Mouse (Mus musculus) lung, adult 2 months (tissue): ENCODE data around the gene Grik4. TPM values are rescaled to one million over a fixed set of nuclear protein-coding genes. Genes with fewer than 3 reads are reported as not detected.

Experiments
- DNase-seq: peaks from one replicate; pipeline ENCODE4 v3.0.0; 2022
- H3K4me1 ChIP-seq: fragments of 200-500 bp; 2 replicates; pipeline ENCODE4 v1.6.1; 2011; ENCODE audit warnings: low read length; ENCODE audit not compliant: control insufficient read depth, insufficient read depth
- H3K4me3 ChIP-seq: fragments of 200-500 bp; replicated peaks from 2 replicates; pipeline ENCODE3; 2011; ENCODE audit warnings: low read depth, mild to moderate bottlenecking, control low read depth, low read length; ENCODE audit errors: extremely low read depth
- CTCF ChIP-seq: fragments of 200-500 bp; IDR thresholded peaks from 2 replicates; pipeline ENCODE4 v1.5.1; 2011; ENCODE audit warnings: mild to moderate bottlenecking, low read length, control low read depth; ENCODE audit not compliant: insufficient read depth
- POLR2A ChIP-seq: fragments of 200-500 bp; IDR thresholded peaks from 2 replicates; pipeline ENCODE4 v1.6.1; 2011; ENCODE audit warnings: low read depth, mild to moderate bottlenecking, control low read depth, low read length, borderline replicate concordance; ENCODE audit errors: extremely low read depth
- WGBS: fragments of 180-500 bp; shearing (Covaris S2); methylation state at CpG from one replicate; pipeline ENCODE4 v1.1.7; 2018; 5-methylcytosine and 5-hydroxymethylcytosine counted together
- polyA plus RNA-seq: library from polyadenylated mRNA; depleted of rRNA; stranded (reverse); fragments of >200 nt; gene quantifications from 2 replicates; pipeline ENCODE4 v1.2.3, GENCODE M21; 2012

The Grik4 gene
- polyA plus RNA-seq, 1 experiment: 0.93 TPM

DNA sequence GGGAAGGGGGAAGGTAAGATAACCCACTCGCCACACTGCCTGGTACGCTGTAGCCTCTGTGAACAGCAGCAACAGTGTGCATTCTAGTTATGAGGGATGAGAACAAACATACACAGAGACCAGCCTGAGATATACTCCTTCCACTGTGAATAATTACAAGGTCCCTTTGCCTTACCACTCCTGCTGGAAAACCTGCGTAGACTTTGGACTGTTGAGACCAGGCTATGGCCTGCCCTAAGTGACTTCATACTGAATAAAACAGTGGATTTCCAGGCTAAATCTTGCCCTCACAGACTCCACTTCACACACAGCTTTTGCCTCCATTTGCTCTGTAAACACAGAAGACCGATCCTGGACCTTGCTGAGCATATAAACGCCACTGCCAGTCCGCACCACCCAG is 94.2 kb downstream of the Grik4 start:
- TF ChIP-seq POLR2A (no peak), CTCF (no peak)
- no peak overlapping the region for H3K4me3 ChIP-seq
- WGBS: 75% methylated on average over 6 of the region's 6 CpGs
- no peaks in the 10 kb centered on the region for H3K4me1 ChIP-seq
- no peak for DNase-seq

DNA sequence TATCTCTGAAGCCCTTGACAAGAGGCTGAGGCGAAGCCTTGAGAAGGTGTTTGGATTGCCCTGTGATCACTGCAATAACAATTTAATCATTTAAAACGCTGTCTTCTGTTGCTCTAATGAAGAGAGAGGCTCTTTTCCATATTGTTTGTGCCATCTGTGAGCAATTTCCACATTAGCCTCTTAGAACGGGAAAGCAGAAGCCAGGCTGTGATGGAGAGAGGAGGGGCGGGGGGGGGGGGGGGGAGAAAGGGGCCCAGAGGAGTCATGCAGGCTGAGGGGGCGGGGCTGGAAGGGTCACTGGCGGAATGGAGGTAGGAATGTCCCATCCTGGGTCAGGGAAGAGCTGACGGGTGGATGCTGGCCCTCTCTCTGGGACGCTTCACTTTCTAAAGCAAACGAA is 96.2 kb downstream of the Grik4 start:
- TF ChIP-seq CTCF: no peak
- no peak for TF ChIP-seq POLR2A
- no peak for DNase-seq
- no peaks in the 10 kb centered on the region for H3K4me1 ChIP-seq
- 52% methylated on average over 7 of the region's 9 CpGs for WGBS
- H3K4me3 ChIP-seq: no peak overlapping the region

GRCm38 (mm10) chr9:42846676-42847425 is 97.4 kb downstream of the Grik4 start:
- Histone ChIP-seq H3K4me1 (no peaks in the 10 kb centered on the region), H3K4me3 (no peak overlapping the region)
- TF ChIP-seq CTCF (no peak), POLR2A (no peak)
- no peak for DNase-seq
- WGBS: 84% methylated on average over 10 of the region's 10 CpGs

DNA sequence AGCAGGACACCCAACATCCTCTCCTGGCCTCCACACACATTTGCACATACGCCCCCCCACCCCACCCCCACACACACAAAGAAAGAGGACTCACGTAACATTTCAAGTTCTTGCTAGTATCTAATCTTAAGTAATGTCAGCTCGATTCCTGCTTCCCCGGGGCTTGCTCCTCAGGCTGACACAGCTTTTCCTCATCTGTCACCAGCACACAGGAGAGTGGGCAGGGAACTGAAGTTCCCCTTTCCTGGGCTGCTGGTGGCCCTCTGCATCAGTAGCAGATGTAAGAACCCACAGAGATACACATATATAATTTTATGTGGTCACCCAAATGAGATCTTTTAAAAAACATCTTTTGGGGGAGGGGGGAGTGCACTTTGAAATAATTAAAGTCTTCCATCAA is 98.2 kb downstream of the Grik4 start:
- no peaks in the 10 kb centered on the region for H3K4me1 ChIP-seq
- H3K4me3 ChIP-seq: no peak overlapping the region
- 59% methylated on average over 4 of the region's 4 CpGs for WGBS
- DNase-seq: no peak
- TF ChIP-seq POLR2A (no peak), CTCF (no peak)

DNA sequence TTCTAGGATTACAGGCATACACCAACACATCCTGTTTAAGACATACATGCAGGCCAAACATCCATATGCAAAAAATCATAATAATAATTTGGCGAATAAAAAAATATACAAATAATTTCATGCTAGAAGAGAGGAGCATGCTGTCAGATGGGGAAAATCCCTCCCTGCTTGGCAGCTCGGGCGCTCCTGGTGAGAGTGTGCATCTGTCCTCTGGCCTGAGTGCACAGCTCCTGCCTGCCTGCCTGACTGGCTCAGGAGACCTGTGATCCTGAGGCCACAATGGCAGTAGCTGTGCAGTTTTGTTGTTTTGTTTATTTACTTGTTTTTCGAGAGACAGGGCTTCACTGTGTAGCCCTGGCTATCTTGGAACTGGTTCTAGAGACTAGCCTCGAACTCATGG is 100.0 kb downstream of the Grik4 start:
- Histone ChIP-seq H3K4me3 (no peak overlapping the region), H3K4me1 (no peaks in the 10 kb centered on the region)
- DNase-seq: no peak
- TF ChIP-seq POLR2A (no peak), CTCF (no peak)
- 83% methylated on average over 5 of the region's 5 CpGs for whole genome bisulfite sequencing

DNA sequence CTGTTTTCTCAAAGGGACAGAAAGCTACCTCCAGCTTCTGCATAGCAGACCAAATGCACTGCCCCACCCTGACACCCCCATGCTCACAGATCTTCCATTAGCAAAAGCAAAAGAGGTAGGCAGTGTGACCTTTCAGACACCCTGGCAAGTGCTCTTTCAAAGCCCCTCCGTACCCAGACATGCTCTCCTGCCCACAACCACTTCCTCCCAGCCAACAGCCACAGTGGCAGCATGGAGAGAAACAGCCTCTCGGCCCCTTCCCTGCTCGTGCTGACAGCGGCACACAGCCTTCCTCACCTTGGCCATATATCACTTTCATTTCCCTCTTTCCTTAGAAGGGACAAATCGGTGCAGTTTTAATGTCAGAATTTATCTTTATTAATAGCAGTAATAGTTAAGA is 106.0 kb downstream of the Grik4 start:
- TF ChIP-seq POLR2A (no peak), CTCF (no peak)
- no peaks in the 10 kb centered on the region for H3K4me1 ChIP-seq
- H3K4me3 ChIP-seq: no peak overlapping the region
- DNase-seq: no peak
- 72% methylated on average over 5 of the region's 5 CpGs for WGBS

DNA sequence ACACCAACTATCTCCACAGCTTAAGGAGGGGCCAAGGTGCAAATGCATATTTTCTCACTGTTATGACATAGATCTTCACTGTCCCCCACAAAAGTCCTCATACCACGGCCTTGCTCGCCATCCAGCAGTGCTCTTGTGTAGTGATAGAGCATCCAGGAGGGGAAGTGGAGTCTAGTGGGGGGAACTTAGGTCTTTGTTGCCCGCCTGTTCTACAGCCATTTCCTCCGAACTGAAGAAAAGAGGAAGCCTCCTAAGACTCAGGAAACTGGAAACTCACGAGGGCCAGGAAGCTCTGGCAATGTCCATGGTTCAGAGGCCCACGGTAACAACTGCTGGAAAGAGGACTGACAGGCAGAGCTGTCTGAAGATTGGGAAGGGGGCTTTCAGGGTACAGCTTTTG is 106.8 kb downstream of the Grik4 start:
- no peak for DNase-seq
- Histone ChIP-seq H3K4me3 (no peak overlapping the region), H3K4me1 (no peaks in the 10 kb centered on the region)
- 45% methylated on average over 6 of the region's 6 CpGs for WGBS
- TF ChIP-seq CTCF (no peak), POLR2A (no peak)

- Histone ChIP-seq H3K4me3 (no peak overlapping the region), H3K4me1 (no peaks in the 10 kb centered on the region)
- DNase-seq: no peak
- 78% methylated on average over 6 of the region's 6 CpGs for WGBS
- TF ChIP-seq POLR2A: no peak
- no peak for TF ChIP-seq CTCF
Measured at GRCm38 (mm10) chr9:42831558-42831957, 112.7 kb downstream of the Grik4 start.

DNA sequence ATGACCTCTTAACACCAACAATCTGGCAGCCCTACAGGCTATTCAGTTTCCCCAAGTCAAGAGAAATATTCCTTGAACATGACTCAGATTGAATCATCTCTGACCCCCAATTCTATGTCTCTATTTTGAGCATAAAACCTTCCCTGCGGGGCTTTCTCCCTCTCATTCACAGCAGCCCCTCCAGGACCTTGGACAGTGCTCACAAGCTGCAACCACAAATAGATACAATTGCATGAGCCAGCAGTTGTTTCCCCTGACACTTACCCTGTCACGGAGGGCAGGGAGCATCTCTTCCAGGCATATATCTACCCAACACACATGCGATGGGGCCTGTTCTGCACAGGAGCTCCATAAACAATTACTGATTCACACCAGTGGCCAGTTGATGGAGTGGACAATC is 125.0 kb downstream of the Grik4 start:
- no peak overlapping the region for H3K4me3 ChIP-seq
- TF ChIP-seq CTCF (no peak), POLR2A (no peak)
- no peak for DNase-seq
- 51% methylated on average over 3 of the region's 3 CpGs for WGBS
- H3K4me1 ChIP-seq: no peaks in the 10 kb centered on the region

GRCm38 (mm10) chr9:42816815-42817214 is 127.5 kb downstream of the Grik4 start:
- 73% methylated on average over 1 of the region's 1 CpGs for WGBS
- TF ChIP-seq CTCF (no peak), POLR2A (no peak)
- DNase-seq: no peak
- no peaks in the 10 kb centered on the region for H3K4me1 ChIP-seq
- H3K4me3 ChIP-seq: no peak overlapping the region

DNA sequence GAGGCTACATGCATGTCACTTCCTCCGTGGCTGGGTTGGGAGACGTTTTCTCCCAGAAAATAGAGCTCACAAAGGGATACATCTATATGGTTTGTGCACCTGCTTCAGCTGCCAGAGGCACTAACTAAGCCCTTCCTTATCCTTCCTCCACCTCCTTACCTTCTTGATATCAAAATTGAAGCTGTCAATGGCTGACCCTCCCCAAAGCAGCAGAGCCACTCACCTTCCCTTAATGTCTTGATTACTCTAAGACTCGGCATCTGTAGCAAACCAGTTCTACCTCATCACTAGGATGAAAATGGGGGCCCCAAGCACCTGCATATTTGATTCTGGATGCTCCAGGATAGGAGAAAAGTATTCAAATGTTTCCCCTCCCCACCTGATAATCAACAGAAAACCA is 135.1 kb downstream of the Grik4 start:
- no peak overlapping the region for H3K4me3 ChIP-seq
- DNase-seq: no peak
- TF ChIP-seq POLR2A (no peak), CTCF (no peak)
- H3K4me1 ChIP-seq: no peaks in the 10 kb centered on the region
- 84% methylated on average over 3 of the region's 3 CpGs for WGBS

DNA sequence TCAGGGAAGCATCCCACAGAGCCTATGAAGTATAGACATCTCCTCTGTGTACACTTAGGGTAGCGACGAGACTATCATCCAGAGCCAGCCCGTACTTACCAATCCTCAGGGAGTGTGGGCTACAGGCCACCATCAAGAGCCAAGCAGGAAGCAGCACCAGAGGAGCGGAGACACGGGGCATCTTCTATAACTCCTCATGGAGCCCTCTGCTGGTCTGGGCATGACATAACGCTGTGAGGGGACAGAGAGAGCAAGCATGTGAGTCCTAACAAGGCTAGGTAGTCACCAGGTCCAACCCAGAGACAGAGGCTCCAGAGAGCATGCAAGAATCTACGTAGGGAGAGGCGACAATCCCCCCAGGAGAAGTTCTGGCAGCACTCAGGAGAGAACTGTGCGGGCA is 135.9 kb downstream of the Grik4 start:
- Histone ChIP-seq H3K4me1 (no peaks in the 10 kb centered on the region; the same call in 1 of the 2 replicates), H3K4me3 (no peak overlapping the region)
- no peak for DNase-seq
- 68% methylated on average over 9 of the region's 9 CpGs for WGBS
- TF ChIP-seq POLR2A (no peak), CTCF (peak; percentile 33)
